Mouse (Mus musculus) liver, adult 2 months (tissue): ENCODE data around the gene Ptprg.

Experiments used
- CTCF ChIP-seq: fragments of 200-500 bp; IDR thresholded peaks from 2 replicates; pipeline ENCODE4 v1.5.1; 2011; ENCODE audit warnings: low read depth, low read length, control low read depth
- POLR2A ChIP-seq: fragments of 200-500 bp; IDR thresholded peaks from 2 replicates; pipeline ENCODE4 v1.6.1; 2011; ENCODE audit warnings: low read length, control low read depth; ENCODE audit not compliant: insufficient read depth; ENCODE audit errors: extremely low read depth

DNA sequence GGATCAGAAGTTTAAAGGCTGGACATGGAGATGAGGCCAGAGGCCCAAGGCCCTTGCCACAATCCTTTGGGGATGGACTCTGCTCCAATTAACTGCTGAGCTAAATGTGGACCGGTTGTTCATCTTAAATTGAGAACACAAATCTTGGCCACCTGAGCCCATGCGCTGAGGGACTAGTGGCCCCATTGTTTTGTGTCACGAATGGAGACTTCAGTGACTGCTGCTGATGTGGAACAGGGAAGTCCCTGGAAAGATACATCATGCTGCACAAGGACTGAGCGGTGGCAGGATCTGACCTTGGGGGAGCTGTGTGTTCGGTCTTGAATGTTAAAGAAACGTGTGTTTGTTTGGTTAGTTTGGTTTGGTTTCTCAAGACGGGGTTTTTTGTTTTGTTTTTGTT is 649.7 kb downstream of the Ptprg start:
- TF ChIP-seq CTCF: no peak
- no peak for TF ChIP-seq POLR2A
